In the genomic region with DNA sequence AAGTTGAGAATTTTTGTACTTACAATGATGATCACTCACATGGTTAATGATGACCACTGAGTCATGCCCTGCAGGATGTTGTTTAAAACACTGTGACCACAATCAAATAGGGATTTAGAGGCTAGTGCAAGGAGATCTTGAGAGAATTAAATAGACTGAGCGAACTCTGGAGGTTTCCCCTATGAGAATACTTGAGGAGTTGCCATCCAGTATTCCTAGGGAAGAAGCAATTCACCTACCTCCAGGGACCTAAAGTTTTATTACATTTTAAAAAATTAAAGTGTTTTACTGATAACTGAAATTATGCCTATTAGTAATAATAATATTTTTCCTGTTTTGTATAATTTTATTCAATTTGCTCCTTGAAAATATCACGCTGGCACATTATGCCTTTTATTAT, we compare ENCODE assay signal across 52 mouse cellular contexts. TPM values are rescaled to one million over a fixed set of nuclear protein-coding genes. Genes with fewer than 3 reads are reported as not detected.
"Had no signal": no experiment of that assay in that cellular context is flagged by ENCODE, and none has a peak within 500 bp of the region (broad histone marks: within the 10 kb centered on the region; RNA-seq: fewer than 3 reads in every experiment).

A gene (minus strand): TSS at position 101 of the 400 bp plus-strand sequence.

- H3K4me1 ChIP-seq: heart, embryonic 10.5 days; heart, embryonic 12.5 days; heart, embryonic 13.5 days; heart, embryonic 15.5 days; hindbrain, embryonic 10.5 days; hindbrain, embryonic 12.5 days; hindbrain, embryonic 13.5 days; hindbrain, embryonic 15.5 days; intestine, embryonic 15.5 days; kidney, embryonic 15.5 days had no signal

- DNase-seq: heart, postnatal 10 days; heart, postnatal 14 days; heart, postnatal 36 days; heart, postnatal 4 days; kidney, adult 11 months; kidney, adult 18-20 months; kidney, adult 2 months; kidney, adult 8-10 months; kidney, adult 9 months; kidney, postnatal 10 days; kidney, postnatal 14 days; kidney, postnatal 25 days; kidney, postnatal 36 days; kidney, postnatal 4 days; layer of hippocampus, adult 9-11 months; layer of hippocampus, postnatal 36 days had no signal

- H3K36me3 ChIP-seq: heart, embryonic 10.5 days; heart, embryonic 12.5 days; heart, embryonic 13.5 days; heart, embryonic 15.5 days; hindbrain, embryonic 10.5 days; hindbrain, embryonic 12.5 days; hindbrain, embryonic 13.5 days; hindbrain, embryonic 15.5 days; intestine, embryonic 15.5 days; kidney, embryonic 15.5 days had no signal

- ATAC-seq: hindbrain, embryonic 16.5 days; inflammation-experienced regulatory T-cells, adult 6 months; intestine, embryonic 15.5 days; intestine, embryonic 16.5 days; intestine, postnatal 0 days had no signal

- H3K9ac ChIP-seq: heart, embryonic 12.5 days; heart, embryonic 13.5 days; heart, embryonic 15.5 days; hindbrain, embryonic 12.5 days; hindbrain, embryonic 13.5 days; hindbrain, embryonic 14.5 days; hindbrain, embryonic 15.5 days; intestine, embryonic 15.5 days; kidney, embryonic 15.5 days had no signal

- H3K4me2 ChIP-seq: heart, embryonic 11.5 days; heart, embryonic 12.5 days; heart, embryonic 13.5 days; heart, embryonic 15.5 days; hindbrain, embryonic 12.5 days; hindbrain, embryonic 13.5 days; hindbrain, embryonic 14.5 days; hindbrain, embryonic 15.5 days; intestine, embryonic 15.5 days; kidney, embryonic 15.5 days had no signal

- H3K27ac ChIP-seq: heart, embryonic 10.5 days; heart, embryonic 13.5 days; heart, embryonic 15.5 days; hindbrain, embryonic 10.5 days; hindbrain, embryonic 12.5 days; hindbrain, embryonic 13.5 days; hindbrain, embryonic 14.5 days; hindbrain, embryonic 15.5 days; intestine, embryonic 15.5 days; kidney, embryonic 15.5 days; kidney, postnatal 0 days; layer of hippocampus, adult 2 months; left cerebral cortex, adult 2 months had no signal

- H3K9me3 ChIP-seq: heart, embryonic 15.5 days; hindbrain, embryonic 15.5 days; intestine, embryonic 15.5 days; kidney, embryonic 15.5 days had no signal

- H3K27me3 ChIP-seq: heart, embryonic 12.5 days; heart, embryonic 13.5 days; heart, embryonic 15.5 days; hindbrain, embryonic 12.5 days; hindbrain, embryonic 13.5 days; hindbrain, embryonic 15.5 days; intestine, embryonic 15.5 days; kidney, embryonic 15.5 days had no signal

- H3K4me3 ChIP-seq: heart, embryonic 10.5 days; heart, embryonic 12.5 days; heart, embryonic 13.5 days; heart, embryonic 15.5 days; hindbrain, embryonic 10.5 days; hindbrain, embryonic 12.5 days; hindbrain, embryonic 13.5 days; hindbrain, embryonic 15.5 days; intestine, embryonic 15.5 days; kidney, embryonic 15.5 days; layer of hippocampus, adult 2 months; left cerebral cortex, adult 2 months had no signal

RNA-seq across cellular contexts. Expression of the gene that starts here (rescaled TPM):
- total RNA-seq: heart, postnatal 10 days; heart, postnatal 14 days; heart, postnatal 25 days; heart, postnatal 36 days; heart, postnatal 4 days; hematopoietic stem cell, adult 5-6 weeks; layer of hippocampus, adult 18-20 months; layer of hippocampus, adult 2 months; layer of hippocampus, adult 8-10 months; layer of hippocampus, postnatal 10 days; layer of hippocampus, postnatal 14 days; layer of hippocampus, postnatal 25 days; layer of hippocampus, postnatal 36 days; left cerebral cortex, adult 18-20 months; left cerebral cortex, adult 2 months; left cerebral cortex, adult 8-10 months had no signal
- polyA plus RNA-seq: heart, embryonic 10.5 days; heart, embryonic 11.5 days; heart, embryonic 12.5 days; heart, embryonic 13.5 days; heart, embryonic 14.5 days; heart, embryonic 15.5 days; heart, embryonic 16.5 days; heart, postnatal 0 days; hindbrain, embryonic 10.5 days; hindbrain, embryonic 11.5 days; hindbrain, embryonic 12.5 days; hindbrain, embryonic 13.5 days; hindbrain, embryonic 14.5 days; hindbrain, embryonic 15.5 days; hindbrain, embryonic 16.5 days; inflammation-experienced regulatory T-cells, adult 6 months; intestine, embryonic 14.5 days; intestine, embryonic 15.5 days; intestine, embryonic 16.5 days; intestine, postnatal 0 days; kidney, adult 2 months; kidney, embryonic 14.5 days; kidney, embryonic 15.5 days; kidney, embryonic 16.5 days; kidney, postnatal 0 days; large intestine, adult 2 months had no signal
